Mouse (Mus musculus) thymus, adult 2 months (tissue): Measurements from ENCODE around the gene Zbtb49. TPM values are rescaled to one million over a fixed set of nuclear protein-coding genes. Genes with fewer than 3 reads are reported as not detected.
A peak's percentile ranks its signal among the peaks of the same experiment; 100 is the strongest.

Source experiments
- DNase-seq: peaks from one replicate; pipeline ENCODE4 v3.0.0; 2021
- H3K27ac ChIP-seq: fragments of 200-500 bp; 2 replicates; pipeline ENCODE4 v1.5.1; 2012; ENCODE audit warnings: low read length, control low read depth; ENCODE audit not compliant: control insufficient read depth, insufficient read depth
- H3K27me3 ChIP-seq: fragments of 200-500 bp; 2 replicates; pipeline ENCODE4 v1.6.1; 2012; ENCODE audit warnings: mild to moderate bottlenecking, low read length, moderate library complexity, mixed read lengths; ENCODE audit not compliant: control insufficient read depth, insufficient read depth
- H3K36me3 ChIP-seq: fragments of 200-500 bp; 2 replicates; pipeline ENCODE4 v1.6.1; 2012; ENCODE audit warnings: mild to moderate bottlenecking, low read length, moderate library complexity; ENCODE audit not compliant: control insufficient read depth, insufficient read depth
- H3K4me1 ChIP-seq: fragments of 200-500 bp; replicated peaks from 2 replicates; pipeline ENCODE4 v1.6.1; 2012; ENCODE audit warnings: low read length; ENCODE audit not compliant: control insufficient read depth, insufficient read depth
- H3K4me3 ChIP-seq: fragments of 200-500 bp; 2 replicates; pipeline ENCODE4 v1.5.1; 2012; ENCODE audit warnings: mild to moderate bottlenecking, low read length, control low read depth, moderate library complexity; ENCODE audit not compliant: control insufficient read depth, insufficient read depth
- CTCF ChIP-seq: fragments of 200-500 bp; IDR thresholded peaks from 2 replicates; pipeline ENCODE4 v1.5.1; 2012; ENCODE audit warnings: mild to moderate bottlenecking, control low read depth, low read length, moderate library complexity, borderline replicate concordance; ENCODE audit not compliant: control insufficient read depth, poor library complexity, insufficient read depth; ENCODE audit errors: extremely low read depth
- POLR2A ChIP-seq: fragments of 200-500 bp; IDR thresholded peaks from 2 replicates; pipeline ENCODE4 v1.6.1; 2012; ENCODE audit warnings: mild to moderate bottlenecking, low read length, control low read depth, moderate library complexity; ENCODE audit not compliant: control insufficient read depth, poor library complexity, insufficient read depth; ENCODE audit errors: extremely low read depth
- WGBS: fragments of 180-500 bp; shearing (Covaris S2); methylation state at CpG from one replicate; pipeline ENCODE4 v1.1.7; 2018; 5-methylcytosine and 5-hydroxymethylcytosine counted together
- polyA plus RNA-seq: library from polyadenylated mRNA; depleted of rRNA; stranded (reverse); fragments of >200 nt; gene quantifications from 2 replicates; pipeline ENCODE4 v1.2.3, GENCODE M21; 2012

Gene Zbtb49
- polyA plus RNA-seq, 1 experiment: 38.9 TPM

DNA sequence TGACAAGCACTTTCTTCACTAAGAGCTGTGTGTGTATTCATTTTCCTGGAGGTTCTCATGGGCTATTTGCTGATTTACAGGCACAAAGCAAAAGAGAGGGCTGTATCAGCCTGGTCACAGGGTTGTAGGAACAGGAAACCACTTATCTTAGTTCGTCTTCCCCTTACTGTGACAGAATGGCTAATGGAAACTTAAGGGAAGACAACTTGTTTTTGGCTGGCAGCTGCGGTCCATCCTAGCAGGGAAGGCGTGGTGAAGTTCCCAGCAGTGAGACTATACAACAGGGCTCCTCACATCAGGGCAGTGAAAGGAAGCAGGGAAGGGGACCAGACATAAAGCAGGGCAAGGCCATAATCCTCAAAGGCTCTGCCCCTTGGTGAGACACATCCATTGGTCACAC lies 35.4 kb upstream of the Zbtb49 start:
- no peaks in the 10 kb centered on the region for H3K27me3 ChIP-seq
- DNase-seq: no peak
- H3K4me3 ChIP-seq: no peak overlapping the region
- no peak for TF ChIP-seq CTCF
- TF ChIP-seq POLR2A: no peak
- no peaks in the 10 kb centered on the region for H3K36me3 ChIP-seq
- no peak overlapping the region for H3K27ac ChIP-seq
- 24% methylated on average over 3 of the region's 3 CpGs for WGBS
- H3K4me1 ChIP-seq: peaks cover 2% of the 10 kb centered on the region; the same call in 1 of the 2 replicates

DNA sequence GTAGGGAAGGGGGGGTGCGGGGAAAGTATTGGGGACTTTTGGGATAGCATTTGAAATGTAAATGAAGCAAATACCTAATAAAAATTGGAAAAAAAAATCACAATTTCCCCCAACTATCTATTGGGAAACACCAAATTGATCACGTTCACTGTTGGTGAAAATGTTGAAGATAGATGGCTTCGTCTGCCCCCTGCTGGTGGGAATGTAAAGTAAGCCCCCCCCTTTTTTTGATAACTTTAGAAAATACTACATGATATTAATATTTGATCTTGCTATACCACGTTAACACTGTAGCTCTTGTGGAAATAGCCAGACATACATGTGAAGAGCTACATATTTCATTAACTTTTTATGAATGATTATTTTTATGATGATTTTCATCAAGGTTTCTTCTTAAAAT lies 34.9 kb upstream of the Zbtb49 start:
- Histone ChIP-seq H3K36me3 (no peaks in the 10 kb centered on the region), H3K4me3 (no peak overlapping the region), H3K27me3 (no peaks in the 10 kb centered on the region), H3K27ac (no peak overlapping the region), H3K4me1 (peaks cover 2% of the 10 kb centered on the region; the same call in 1 of the 2 replicates)
- no peak for TF ChIP-seq POLR2A
- TF ChIP-seq CTCF: no peak
- DNase-seq: no peak
- WGBS: 49% methylated on average over 4 of the region's 4 CpGs

DNA sequence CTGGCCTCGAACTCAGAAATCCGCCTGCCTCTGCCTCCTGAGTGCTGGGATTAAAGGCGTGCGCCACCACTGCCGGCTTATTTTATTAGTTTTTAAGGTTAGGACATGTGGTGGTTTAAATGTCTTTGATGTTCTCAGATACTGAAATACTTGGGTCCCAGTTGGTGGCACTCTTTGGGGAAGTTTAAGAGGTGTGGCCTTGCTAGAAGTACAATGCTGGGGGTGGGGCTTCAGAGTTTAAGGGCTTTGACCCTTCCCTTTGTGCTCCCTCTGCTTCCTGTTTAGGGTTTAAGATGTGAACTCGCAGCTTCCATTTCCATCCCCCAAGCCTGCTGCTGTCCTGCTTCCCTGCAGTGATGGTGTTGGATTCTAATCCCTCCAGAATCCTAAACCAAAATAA lies 21.7 kb upstream of the Zbtb49 start:
- 90% methylated on average over 6 of the region's 6 CpGs for WGBS
- DNase-seq: no peak

DNA sequence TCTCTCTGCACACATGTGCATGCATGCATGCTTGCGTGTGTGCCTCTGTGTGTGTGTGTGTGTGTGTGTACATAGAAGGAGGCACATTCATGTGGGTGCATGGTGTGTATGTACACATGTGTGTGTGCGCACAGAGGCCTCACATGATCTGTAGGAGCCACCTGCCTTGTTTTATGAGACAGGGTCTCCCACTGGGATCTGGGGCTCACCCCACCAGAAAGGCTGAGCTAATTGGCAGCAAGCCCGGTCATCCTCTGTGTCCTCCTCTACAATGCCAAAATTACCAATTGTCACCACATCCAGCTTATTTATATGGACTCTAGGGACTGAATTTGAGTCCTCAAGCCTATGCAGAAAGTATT lies 21.2 kb upstream of the Zbtb49 start:
- TF ChIP-seq POLR2A (no peak), CTCF (no peak)
- DNase-seq: no peak
- Histone ChIP-seq H3K36me3 (no peaks in the 10 kb centered on the region), H3K4me3 (no peak overlapping the region), H3K27ac (no peak overlapping the region), H3K4me1 (no peaks in the 10 kb centered on the region), H3K27me3 (no peaks in the 10 kb centered on the region)
- 94% methylated on average over 3 of the region's 3 CpGs for WGBS

More for the DNA sequence above, 21.7 kb upstream of the Zbtb49 start:
- no peak for TF ChIP-seq CTCF
- no peak for TF ChIP-seq POLR2A
- Histone ChIP-seq H3K27ac (no peak overlapping the region), H3K36me3 (no peaks in the 10 kb centered on the region), H3K4me1 (no peaks in the 10 kb centered on the region), H3K4me3 (no peak overlapping the region), H3K27me3 (no peaks in the 10 kb centered on the region)

DNA sequence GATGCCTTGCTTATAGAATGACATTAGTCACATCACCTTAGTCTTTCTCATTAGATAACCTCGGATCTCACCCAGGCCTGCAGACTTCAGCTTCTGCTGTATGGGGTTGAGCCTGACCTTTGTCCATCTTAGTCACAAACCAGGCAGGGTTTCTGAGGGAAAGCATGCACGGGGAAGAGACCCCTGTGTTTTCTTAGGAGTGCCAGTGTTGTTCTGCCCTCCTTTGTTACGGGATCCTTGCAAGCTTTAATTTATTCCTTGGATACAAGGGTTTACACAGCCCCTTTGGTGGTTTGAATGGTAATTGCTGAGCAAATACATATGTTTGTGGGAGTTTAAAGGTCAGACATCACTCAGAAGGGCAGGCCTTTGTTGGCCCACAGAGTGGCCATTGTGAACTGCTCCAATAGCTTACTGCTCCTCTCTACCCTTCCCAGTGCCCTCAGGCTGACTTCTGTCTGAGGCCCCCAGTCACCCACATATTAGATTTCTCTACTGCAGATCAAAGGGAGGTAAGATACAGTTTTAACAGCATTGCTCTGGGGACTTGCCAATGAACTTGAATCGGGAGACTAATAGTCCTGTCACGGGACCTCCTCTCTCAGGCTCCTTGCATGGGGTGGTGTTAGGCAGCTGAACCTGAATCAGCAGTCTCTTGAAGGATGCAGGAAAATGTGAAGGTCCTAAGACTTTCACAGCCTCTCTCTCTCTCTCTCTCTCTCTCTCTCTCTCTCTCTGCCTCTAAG lies 20.6 kb upstream of the Zbtb49 start:
- Histone ChIP-seq H3K4me1 (no peaks in the 10 kb centered on the region), H3K4me3 (no peak overlapping the region), H3K27me3 (no peaks in the 10 kb centered on the region), H3K27ac (no peak overlapping the region), H3K36me3 (no peaks in the 10 kb centered on the region)
- 87% methylated on average over 5 of the region's 5 CpGs for WGBS
- TF ChIP-seq CTCF (no peak), POLR2A (no peak)
- DNase-seq: no peak

DNA sequence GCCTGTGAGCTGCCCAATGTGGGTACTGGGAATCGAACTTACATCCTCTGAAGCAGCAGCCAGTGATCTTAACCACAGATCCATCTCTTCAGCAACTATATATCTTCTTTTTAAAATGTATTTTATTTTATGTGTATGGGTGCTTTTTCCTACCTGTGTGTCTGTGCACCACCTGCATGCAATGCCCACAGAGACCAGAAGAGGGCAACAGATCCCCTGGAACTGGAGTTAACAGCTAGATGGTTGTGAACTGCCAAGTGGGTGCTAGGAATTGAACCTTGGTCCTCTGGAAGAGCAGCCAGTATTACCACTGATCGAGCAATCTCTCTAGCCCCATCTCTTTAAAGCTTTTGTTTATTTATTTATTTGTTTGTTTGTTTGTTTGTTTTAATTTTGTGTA lies 16.4 kb upstream of the Zbtb49 start:
- Histone ChIP-seq H3K27me3 (no peaks in the 10 kb centered on the region), H3K4me3 (no peak overlapping the region), H3K36me3 (0 out of 2 replicates have a peak, but pooled peaks cover 3% of the 10 kb centered on the region), H3K4me1 (no peaks in the 10 kb centered on the region), H3K27ac (no peak overlapping the region)
- TF ChIP-seq CTCF (no peak), POLR2A (no peak)
- 96% methylated on average over 2 of the region's 2 CpGs for whole genome bisulfite sequencing
- no peak for DNase-seq

DNA sequence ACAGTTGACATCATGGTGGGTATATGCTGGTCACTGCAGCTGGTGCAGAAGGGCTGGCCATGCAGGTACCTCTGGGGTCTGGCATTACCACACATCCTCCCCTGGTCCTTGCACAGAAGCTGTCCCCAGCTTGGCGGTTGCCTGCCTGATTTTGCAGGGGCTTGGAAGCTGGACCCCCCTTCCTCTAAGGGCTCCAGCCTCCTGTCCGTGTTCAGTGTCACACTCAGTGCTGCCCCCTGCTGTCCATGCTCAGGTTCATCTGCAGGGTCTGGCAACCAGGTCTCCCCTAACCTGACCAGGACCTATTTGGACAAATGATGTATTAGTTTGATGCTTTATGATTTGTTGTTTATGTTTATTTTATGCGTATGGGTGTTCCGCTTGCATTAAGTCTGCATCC lies 15.2 kb upstream of the Zbtb49 start:
- Histone ChIP-seq H3K27ac (no peak overlapping the region), H3K27me3 (no peaks in the 10 kb centered on the region), H3K36me3 (0 out of 2 replicates have a peak, but pooled peaks cover 3% of the 10 kb centered on the region), H3K4me3 (no peak overlapping the region), H3K4me1 (no peaks in the 10 kb centered on the region)
- peak; percentile 65 for DNase-seq
- 84% methylated on average over 4 of the region's 4 CpGs for WGBS
- no peak for TF ChIP-seq POLR2A
- peak; percentile 84 for TF ChIP-seq CTCF

DNA sequence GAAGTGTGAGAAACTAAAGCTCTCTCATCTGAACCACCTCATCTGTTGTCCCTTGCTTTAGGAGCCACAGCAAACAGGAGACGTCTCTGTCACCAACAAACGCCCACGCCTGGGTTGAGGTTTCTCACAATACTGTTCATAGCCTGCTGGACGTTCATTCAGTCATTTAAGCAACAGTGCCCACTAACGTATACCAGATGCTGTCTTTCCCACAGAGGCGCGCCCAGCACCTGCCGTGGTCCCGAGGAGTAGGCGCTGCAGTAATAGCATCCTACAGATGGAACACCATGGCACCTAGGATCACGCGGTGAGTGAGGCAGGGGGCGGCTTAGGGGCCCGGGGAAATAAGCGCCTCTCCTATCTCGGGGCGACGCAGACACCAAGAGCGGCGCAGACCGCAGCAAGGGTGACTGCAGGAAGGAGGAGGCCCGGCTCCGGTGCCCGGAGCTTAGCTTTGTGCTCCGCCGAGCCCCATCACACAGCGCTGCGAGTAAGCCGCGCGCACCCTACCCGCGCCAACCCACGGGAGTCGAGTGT lies 418 bp downstream of the Zbtb49 start:
- Histone ChIP-seq H3K27me3 (no peaks in the 10 kb centered on the region), H3K4me1 (peaks cover 13% of the 10 kb centered on the region), H3K36me3 (no peaks in the 10 kb centered on the region), H3K4me3 (peak overlapping the region; percentile 93), H3K27ac (peak overlapping the region; percentile 7; the same call in 1 of the 2 replicates)
- TF ChIP-seq CTCF: no peak
- no peak for TF ChIP-seq POLR2A
- no peak for DNase-seq
- under 1% methylated on average over 35 of the region's 35 CpGs for WGBS
